Mouse (Mus musculus) liver, postnatal 0 days (tissue): ENCODE data around the gene Lad1. TPM values are rescaled to one million over a fixed set of nuclear protein-coding genes. Genes with fewer than 3 reads are reported as not detected.

Experiments
- ATAC-seq: fragments of 200-750 bp; cut with Nextera tagmentation; 2 replicates; pipeline ENCODE4 v1.8.0; 2017; ENCODE audit warnings: mild to moderate bottlenecking, moderate library complexity
- DNase-seq: peaks from one replicate; pipeline ENCODE4 v3.0.0-alpha.2; 2016
- H3K27ac ChIP-seq: fragments of 300-500 bp; sonication (generic); 2 replicates; pipeline ENCODE4 v1.5.1; 2014; ENCODE audit warnings: antibody characterized with exemption, moderate library complexity, mild to moderate bottlenecking, low read depth
- H3K27me3 ChIP-seq: fragments of 300-500 bp; sonication (generic); 2 replicates; pipeline ENCODE4 v1.6.1; 2014; ENCODE audit warnings: low read length, control low read depth, mixed read lengths; ENCODE audit not compliant: insufficient read depth
- H3K36me3 ChIP-seq: fragments of 300-500 bp; sonication (generic); replicated peaks from 2 replicates; pipeline ENCODE4 v1.6.1; 2014; ENCODE audit warnings: mild to moderate bottlenecking, control low read depth, low read length, moderate library complexity, mixed read lengths; ENCODE audit not compliant: insufficient read depth
- H3K4me1 ChIP-seq: fragments of 300-500 bp; sonication (generic); 2 replicates; pipeline ENCODE4 v1.6.1; 2014; ENCODE audit warnings: antibody characterized with exemption, mild to moderate bottlenecking, control low read depth; ENCODE audit not compliant: insufficient read depth
- H3K4me2 ChIP-seq: fragments of 300-500 bp; sonication (generic); 2 replicates; pipeline ENCODE4 v1.6.1; 2014; ENCODE audit warnings: low read depth, mild to moderate bottlenecking, low read length, moderate library complexity, mixed read lengths
- H3K4me3 ChIP-seq: fragments of 300-500 bp; sonication (generic); 2 replicates; pipeline ENCODE4 v1.5.1; 2014; ENCODE audit warnings: low read depth, low read length
- H3K9ac ChIP-seq: fragments of 300-500 bp; sonication (generic); replicated peaks from 2 replicates; pipeline ENCODE4 v1.6.1; 2014; ENCODE audit warnings: mild to moderate bottlenecking, moderate library complexity
- H3K9me3 ChIP-seq: fragments of 300-500 bp; sonication (generic); 2 replicates; pipeline ENCODE4 v1.6.1; 2016; ENCODE audit warnings: mild to moderate bottlenecking, control low read depth, low read length, mixed read lengths
- CTCF ChIP-seq: sonication (generic); IDR thresholded peaks from 2 replicates; pipeline ENCODE4 v1.5.1; 2016; ENCODE audit warnings: antibody characterized with exemption, low read depth
- EP300 ChIP-seq: IDR thresholded peaks from 2 replicates; pipeline ENCODE4 v1.6.1; 2016; ENCODE audit warnings: antibody characterized with exemption, low read depth, mild to moderate bottlenecking
- WGBS: fragments of 180-500 bp; shearing (Covaris S2); extraction: QIAGEN DNeasy Blood & Tissue Kit; methylation state at CpG from one replicate; pipeline ENCODE4 v1.1.7; 2014; ENCODE audit not compliant: insufficient replicate concordance; 5-methylcytosine and 5-hydroxymethylcytosine counted together
- polyA plus RNA-seq: library from polyadenylated mRNA; unstranded; fragments of >200 nt; fragmentation: Nextera tagmentation; extraction: Ambion mirVana; gene quantifications from 2 replicates; pipeline ENCODE4 v1.2.1, GENCODE M21; 2015

Gene Lad1
- polyA plus RNA-seq, 1 experiment from 2014 or later, result 0.42 TPM

DNA sequence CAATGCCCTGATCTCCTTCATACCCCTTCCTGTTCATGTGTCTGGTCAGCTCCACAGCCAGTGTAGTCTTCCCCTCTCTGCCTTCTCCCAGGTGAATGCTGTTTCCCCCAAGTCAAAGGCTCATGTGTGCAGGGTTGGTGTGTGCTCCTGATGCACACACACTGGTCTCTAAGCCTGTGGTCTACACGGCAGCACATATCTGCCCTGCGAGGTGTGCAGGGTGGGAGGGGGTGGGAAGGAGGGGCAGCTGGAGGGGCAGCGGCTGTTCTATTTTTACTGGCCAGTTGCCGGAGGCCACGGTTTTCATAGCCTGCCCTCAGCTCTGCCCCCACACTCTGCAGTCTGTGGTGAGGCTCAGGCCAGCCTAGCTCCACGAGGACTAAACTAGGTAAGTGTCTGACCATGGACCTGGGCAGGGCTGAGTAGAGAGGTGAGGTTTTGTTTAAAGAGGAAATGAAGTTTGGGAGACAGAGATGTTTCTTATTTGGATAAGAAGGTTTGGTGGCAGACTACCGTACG is 19.2 kb upstream of the Lad1 start:
- no peak for DNase-seq

DNA sequence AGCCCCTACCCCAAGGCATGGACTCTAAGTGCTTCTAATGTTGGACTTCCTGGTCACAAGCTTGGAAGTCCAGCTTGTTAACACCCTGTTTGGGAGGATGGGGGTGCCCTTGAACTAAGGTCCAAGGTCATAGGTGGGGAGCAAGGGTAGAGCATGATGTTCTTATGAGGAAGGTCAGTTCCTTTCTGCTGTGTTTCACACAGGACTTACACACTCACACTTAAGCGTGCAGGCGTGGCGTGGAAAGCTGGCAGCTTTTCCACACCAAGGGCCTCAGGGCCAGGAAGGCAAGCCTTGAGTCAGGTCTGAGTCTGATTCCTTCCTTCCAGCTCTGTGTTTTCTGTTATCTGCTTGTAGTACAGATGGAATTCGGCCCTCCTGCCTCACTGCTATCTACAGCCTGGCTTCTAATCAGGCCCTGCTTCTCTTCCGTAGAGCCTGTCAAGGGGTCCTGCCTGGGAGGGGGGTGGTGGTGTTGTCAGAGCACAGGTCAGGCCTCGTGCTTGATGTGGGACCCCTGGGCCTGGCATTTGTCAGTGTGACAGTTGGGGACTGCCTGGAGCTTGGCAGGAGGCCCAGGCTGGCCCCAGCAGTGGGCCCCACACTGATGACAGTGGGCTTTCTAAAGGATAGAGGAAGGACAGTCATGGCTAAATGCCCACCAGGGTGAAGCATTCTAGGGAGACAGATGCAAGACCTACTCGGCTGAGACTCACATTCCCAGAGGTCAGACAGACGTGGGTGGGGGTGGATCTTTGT is 18.0 kb upstream of the Lad1 start:
- no peaks in the 10 kb centered on the region for H3K36me3 ChIP-seq
- no peak overlapping the region for H3K9ac ChIP-seq
- DNase-seq, result no peak
- H3K9me3 ChIP-seq, result no peaks in the 10 kb centered on the region
- H3K27me3 ChIP-seq, result peaks cover 3% of the 10 kb centered on the region; the same call in 1 of the 2 replicates
- TF ChIP-seq CTCF, result no peak
- TF ChIP-seq EP300, result no peak
- H3K4me2 ChIP-seq, result no peak overlapping the region
- no peak for ATAC-seq
- no peak overlapping the region for H3K27ac ChIP-seq
- peaks cover 4% of the 10 kb centered on the region; the same call in 1 of the 2 replicates for H3K4me1 ChIP-seq
- no peak overlapping the region for H3K4me3 ChIP-seq
- whole genome bisulfite sequencing, result 38% methylated on average over 8 of the region's 8 CpGs

More for the DNA sequence above, 19.2 kb upstream of the Lad1 start:
- peaks cover 4% of the 10 kb centered on the region; the same call in 1 of the 2 replicates for H3K4me1 ChIP-seq
- no peaks in the 10 kb centered on the region for H3K9me3 ChIP-seq
- H3K4me3 ChIP-seq, result no peak overlapping the region
- no peak for ATAC-seq
- peaks cover 7% of the 10 kb centered on the region for H3K27me3 ChIP-seq
- TF ChIP-seq EP300, result no peak
- TF ChIP-seq CTCF, result no peak
- no peak overlapping the region for H3K27ac ChIP-seq
- no peaks in the 10 kb centered on the region for H3K36me3 ChIP-seq
- no peak overlapping the region for H3K9ac ChIP-seq
- H3K4me2 ChIP-seq, result no peak overlapping the region
- WGBS, result 36% methylated on average over 8 of the region's 8 CpGs

DNA sequence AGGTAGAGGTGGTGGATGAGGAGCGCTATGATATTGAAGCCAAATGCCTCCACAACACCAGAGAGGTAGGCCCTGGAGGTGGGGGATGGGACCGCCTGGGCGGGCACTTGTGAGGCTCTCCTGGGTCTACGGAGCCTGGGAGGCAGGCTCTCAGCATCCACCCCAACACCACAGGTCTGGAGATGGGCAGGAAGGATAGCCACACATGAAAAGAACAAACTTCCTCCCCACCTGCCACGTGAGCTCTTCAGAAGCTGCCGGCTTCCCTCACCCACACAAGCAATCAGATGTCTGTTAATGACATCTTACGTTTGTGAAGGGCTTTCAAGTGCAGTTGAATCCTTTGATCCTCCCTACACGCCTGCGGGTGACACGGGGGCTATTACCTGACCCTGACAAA is 10.9 kb upstream of the Lad1 start:
- TF ChIP-seq EP300, result no peak
- no peak for TF ChIP-seq CTCF
- Histone ChIP-seq H3K9me3 (no peaks in the 10 kb centered on the region), H3K4me3 (no peak overlapping the region), H3K4me2 (no peak overlapping the region), H3K9ac (no peak overlapping the region), H3K4me1 (no peaks in the 10 kb centered on the region), H3K27me3 (no peaks in the 10 kb centered on the region), H3K27ac (no peak overlapping the region), H3K36me3 (no peaks in the 10 kb centered on the region)
- no peak for ATAC-seq
- no peak for DNase-seq
- WGBS, result 52% methylated on average over 10 of the region's 10 CpGs

DNA sequence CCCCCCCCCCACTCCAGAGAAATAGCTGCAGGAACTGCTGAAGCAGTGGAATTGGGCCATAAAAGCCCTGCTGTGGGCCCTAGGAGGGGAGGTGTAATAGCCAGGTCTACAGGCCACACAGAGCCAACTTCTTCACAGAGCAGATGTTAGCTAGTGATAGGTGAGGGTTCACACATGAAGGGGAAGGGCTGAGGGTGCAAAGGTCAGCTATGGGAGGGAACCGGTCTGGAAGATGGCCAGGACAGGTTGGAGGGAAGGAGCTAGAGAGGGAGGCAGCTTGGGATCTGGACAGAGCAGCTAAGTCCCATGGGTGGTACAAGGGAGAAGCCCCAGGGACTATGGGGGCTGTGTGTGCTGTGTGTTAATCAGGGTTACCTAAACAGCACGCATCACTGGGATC is 8.2 kb upstream of the Lad1 start:
- 60% methylated on average over 2 of the region's 2 CpGs for WGBS
- no peak for DNase-seq

DNA sequence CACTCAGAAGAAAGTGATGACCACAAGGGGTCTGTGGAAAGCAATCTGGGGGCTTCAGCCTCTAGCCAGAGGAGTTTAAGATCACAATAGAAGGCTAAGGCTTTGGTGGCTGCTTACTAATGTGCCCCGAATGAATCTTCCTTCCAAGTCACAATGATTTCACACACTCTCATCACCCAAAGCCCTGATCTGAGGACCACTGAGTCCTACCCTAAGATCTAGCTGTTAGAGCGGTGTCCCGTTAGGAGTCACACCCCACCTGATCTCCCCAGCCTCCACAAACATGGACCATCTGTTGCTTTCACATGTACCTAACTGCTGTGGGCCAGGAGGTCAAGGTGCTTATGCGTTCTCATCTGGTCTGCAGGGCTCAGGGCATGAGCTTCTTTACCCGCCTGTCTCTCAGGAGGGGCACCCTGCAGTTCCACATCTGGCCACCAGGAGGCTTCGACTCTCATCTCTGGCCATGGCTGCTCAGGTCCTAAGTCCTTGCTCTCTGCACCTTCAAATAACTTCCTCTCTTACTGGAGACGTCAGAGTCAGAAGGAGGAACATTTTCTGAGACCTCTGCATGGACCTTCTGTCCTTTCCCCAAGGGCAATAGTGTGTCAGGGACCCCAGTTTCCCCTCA is 7.3 kb upstream of the Lad1 start:
- DNase-seq (peak; percentile 87), ATAC-seq (peak; percentile 45; the same call in 1 of the 2 replicates)
- H3K9me3 ChIP-seq, result no peaks in the 10 kb centered on the region
- no peaks in the 10 kb centered on the region for H3K36me3 ChIP-seq
- H3K4me2 ChIP-seq, result no peak overlapping the region
- no peak overlapping the region for H3K4me3 ChIP-seq
- H3K27ac ChIP-seq, result no peak overlapping the region
- TF ChIP-seq CTCF (peak; percentile 98), EP300 (no peak)
- H3K4me1 ChIP-seq, result no peaks in the 10 kb centered on the region
- 30% methylated on average over 7 of the region's 7 CpGs for WGBS
- peaks cover 4% of the 10 kb centered on the region; the same call in 1 of the 2 replicates for H3K27me3 ChIP-seq
- no peak overlapping the region for H3K9ac ChIP-seq

More for the DNA sequence above, 8.2 kb upstream of the Lad1 start:
- Histone ChIP-seq H3K9me3 (no peaks in the 10 kb centered on the region), H3K27ac (no peak overlapping the region), H3K9ac (no peak overlapping the region), H3K36me3 (no peaks in the 10 kb centered on the region), H3K4me2 (no peak overlapping the region), H3K4me1 (no peaks in the 10 kb centered on the region), H3K27me3 (no peaks in the 10 kb centered on the region), H3K4me3 (no peak overlapping the region)
- no peak for TF ChIP-seq CTCF
- TF ChIP-seq EP300, result no peak
- peak; percentile 51; the same call in 1 of the 2 replicates for ATAC-seq

DNA sequence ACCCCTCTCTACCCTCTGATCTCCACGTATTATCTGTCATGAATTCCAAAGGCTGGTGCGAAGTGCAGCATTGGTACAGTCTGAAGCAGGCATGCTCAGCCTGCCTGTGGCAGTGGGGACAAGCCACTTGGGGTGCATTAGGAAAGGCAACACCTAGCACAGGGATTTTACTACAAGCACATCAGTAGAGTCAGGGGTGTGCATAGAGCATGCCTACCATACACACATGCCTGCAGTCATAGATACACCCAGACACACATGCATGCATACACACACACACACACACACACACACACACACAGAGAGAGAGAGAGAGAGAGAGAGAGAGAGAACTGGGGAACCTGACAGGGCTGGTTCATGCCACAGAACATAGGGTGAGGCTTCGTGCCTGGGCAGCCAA is 6.2 kb upstream of the Lad1 start:
- H3K36me3 ChIP-seq, result no peaks in the 10 kb centered on the region
- H3K27ac ChIP-seq, result no peak overlapping the region
- no peak overlapping the region for H3K4me2 ChIP-seq
- H3K9me3 ChIP-seq, result no peaks in the 10 kb centered on the region
- ATAC-seq (no peak), DNase-seq (no peak)
- no peak overlapping the region for H3K4me3 ChIP-seq
- H3K9ac ChIP-seq, result no peak overlapping the region
- no peak for TF ChIP-seq CTCF
- TF ChIP-seq EP300, result no peak
- H3K27me3 ChIP-seq, result peaks cover 12% of the 10 kb centered on the region
- 69% methylated on average over 3 of the region's 3 CpGs for WGBS
- H3K4me1 ChIP-seq, result no peaks in the 10 kb centered on the region
